Mouse (Mus musculus): ENCODE results near the gene Prtn3. TPM values are rescaled to one million over a fixed set of nuclear protein-coding genes. Genes with fewer than 3 reads are reported as not detected.

The Prtn3 gene
- polyA plus RNA-seq, 1 experiment from 2014 or later = 7.5 TPM

DNA sequence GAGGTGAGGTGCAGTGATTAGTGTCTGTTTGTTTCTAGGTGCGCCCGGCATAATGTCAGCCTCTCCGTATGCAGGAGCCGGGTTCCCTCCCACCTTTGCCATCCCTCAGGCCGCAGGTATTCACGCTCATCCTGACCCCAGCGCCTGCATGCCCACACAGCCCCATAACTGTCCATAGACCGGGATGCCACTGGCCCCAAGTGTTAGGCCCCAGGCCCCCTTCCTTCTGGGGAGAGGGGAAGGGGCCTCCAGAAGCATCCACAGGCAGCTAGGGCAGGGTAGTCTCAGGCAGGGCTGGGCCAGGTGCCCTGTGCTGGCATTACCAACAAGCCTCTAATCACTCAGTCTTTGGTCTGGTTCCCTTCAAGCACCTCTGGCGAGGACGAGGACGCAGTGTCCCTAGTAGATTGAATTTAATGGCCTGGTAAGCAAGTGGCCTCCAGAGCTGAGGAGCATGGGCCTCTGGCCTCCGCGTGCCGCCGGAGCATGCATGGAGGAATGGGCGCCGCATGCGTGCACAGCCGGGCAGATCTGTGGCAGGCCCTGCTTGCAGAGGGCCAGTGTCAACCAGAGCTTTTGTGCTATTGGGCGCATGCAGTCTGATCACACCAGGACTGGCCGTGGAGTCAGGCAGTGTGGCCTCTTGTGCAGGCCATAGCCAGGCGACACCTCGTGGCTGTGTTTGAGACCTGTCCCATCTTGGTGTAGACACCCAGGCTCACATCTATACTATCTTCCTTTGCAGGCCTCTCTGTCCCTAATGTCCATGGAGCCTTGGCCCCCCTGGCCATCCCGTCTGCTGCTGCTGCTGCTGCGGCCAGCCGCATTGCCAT lies 14.0 kb upstream of the Prtn3 start:
- DNase-seq (ENCODE audit: low read depth, low spot score) (no peak), ATAC-seq (no peak)
- in situ Hi-C loops (cut with MboI; ENCODE audit: low pct_unique_long_range_greater_than_20kb) = no loop called here
- POLR2A ChIA-PET = interaction anchor here (0.8 kb wide), 1 partner anchor 19 kb away, joined by 5 read pairs; no protein-coding TSS in a partner anchor
- H3K27me3 ChIP-seq = no peaks in the 10 kb centered on the region
- no peak for TF ChIP-seq CTCF (IDR thresholded peaks at IDR 0.05)
- CTCF ChIA-PET = no interaction called here

- ChIA-PET POLR2A (interaction anchor here (0.8 kb wide), 1 partner anchor 20 kb away, joined by 5 read pairs; no protein-coding TSS in a partner anchor), CTCF (no interaction called here)
- no peak for DNase-seq (ENCODE audit: low read depth, low spot score)
- TF ChIP-seq CTCF (IDR thresholded peaks at IDR 0.05) = no peak
- in situ Hi-C loops (cut with MboI; ENCODE audit: low pct_unique_long_range_greater_than_20kb) = no loop called here
- no peaks in the 10 kb centered on the region for H3K27me3 ChIP-seq
- no peak for ATAC-seq
These were observed 12.8 kb upstream of the Prtn3 start for GRCm38 (mm10) chr10:79861230-79862048.

GRCm38 (mm10) chr10:79862049-79862788 lies 12.1 kb upstream of the Prtn3 start:
- DNase-seq (ENCODE audit: low read depth, low spot score) = no peak
- ChIA-PET CTCF (no interaction called here), POLR2A (no interaction called here)
- TF ChIP-seq CTCF (IDR thresholded peaks at IDR 0.05) = no peak
- in situ Hi-C loops (cut with MboI; ENCODE audit: low pct_unique_long_range_greater_than_20kb) = no loop called here
- H3K27me3 ChIP-seq = no peaks in the 10 kb centered on the region
- no peak for ATAC-seq

DNA sequence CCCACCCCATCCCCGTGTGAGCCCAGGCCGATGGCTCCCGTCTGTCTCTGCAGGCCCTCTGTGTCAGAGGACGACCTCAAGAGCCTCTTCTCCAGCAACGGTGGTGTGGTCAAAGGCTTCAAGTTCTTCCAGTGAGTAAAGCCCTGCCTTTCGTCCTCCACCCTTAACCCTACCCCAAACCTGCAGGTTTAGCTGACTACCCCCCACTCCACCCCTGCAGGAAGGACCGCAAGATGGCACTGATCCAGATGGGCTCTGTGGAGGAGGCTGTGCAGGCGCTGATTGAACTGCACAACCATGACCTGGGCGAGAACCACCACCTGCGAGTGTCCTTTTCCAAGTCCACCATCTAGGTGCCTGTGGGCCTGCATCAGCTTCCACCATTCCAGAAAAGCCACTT lies 11.4 kb upstream of the Prtn3 start:
- CTCF ChIA-PET = no interaction called here
- no peaks in the 10 kb centered on the region for H3K27me3 ChIP-seq
- in situ Hi-C loops (cut with MboI; ENCODE audit: low pct_unique_long_range_greater_than_20kb) = no loop called here
- ATAC-seq (no peak), DNase-seq (ENCODE audit: low read depth, low spot score) (no peak)
- TF ChIP-seq CTCF (IDR thresholded peaks at IDR 0.05) = no peak
- POLR2A ChIA-PET = no interaction called here

GRCm38 (mm10) chr10:79864351-79865188 lies 9.7 kb upstream of the Prtn3 start:
- ATAC-seq = no peak

DNA sequence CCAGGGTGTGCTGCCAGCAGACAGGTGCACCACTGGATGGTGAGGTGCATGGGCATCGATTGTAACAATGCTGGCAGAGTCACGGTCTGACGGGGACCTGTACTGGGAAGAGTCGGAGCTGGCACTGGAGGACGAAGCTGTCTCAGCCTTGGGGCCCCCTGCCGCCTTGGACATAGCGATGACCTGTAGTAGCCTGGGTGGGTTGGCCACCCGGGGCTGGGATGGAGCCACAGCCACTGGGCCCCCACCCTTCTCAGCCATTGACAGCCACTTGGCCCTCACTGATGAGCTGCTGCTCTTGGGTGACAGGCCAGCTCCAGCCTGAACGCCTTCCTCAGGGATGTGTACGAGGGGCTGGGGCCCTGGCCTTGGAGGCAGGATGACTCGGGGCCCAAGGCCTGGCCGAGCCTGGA lies 9.1 kb upstream of the Prtn3 start:
- no peak for TF ChIP-seq CTCF (IDR thresholded peaks at IDR 0.05)
- ATAC-seq = no peak
- no peaks in the 10 kb centered on the region for H3K27me3 ChIP-seq
- DNase-seq (ENCODE audit: low read depth, low spot score) = no peak
- POLR2A ChIA-PET = interaction anchor here (2.3 kb wide), 1 partner anchor 8 kb away, joined by 11 read pairs; no protein-coding TSS in a partner anchor
- in situ Hi-C loops (cut with MboI; ENCODE audit: low pct_unique_long_range_greater_than_20kb) = no loop called here
- CTCF ChIA-PET = interaction anchor here (1.1 to 1.8 kb wide), 3 partner anchors 18 to 36 kb away, joined by 3 to 4 read pairs (median 3); no protein-coding TSS in a partner anchor

More at GRCm38 (mm10) chr10:79864351-79865188, 9.7 kb upstream of the Prtn3 start:
- in situ Hi-C loops (cut with MboI; ENCODE audit: low pct_unique_long_range_greater_than_20kb) = no loop called here
- H3K27me3 ChIP-seq = no peaks in the 10 kb centered on the region
- DNase-seq (ENCODE audit: low read depth, low spot score) = no peak
- ChIA-PET CTCF (interaction anchor here (1.1 to 1.4 kb wide), 2 partner anchors 19 to 36 kb away, joined by 3 read pairs; no protein-coding TSS in a partner anchor), POLR2A (interaction anchor here (0.9 to 2.3 kb wide), 2 partner anchors 8 to 23 kb away, joined by 4 to 11 read pairs; no protein-coding TSS in a partner anchor)
- no peak for TF ChIP-seq CTCF (IDR thresholded peaks at IDR 0.05)

DNA sequence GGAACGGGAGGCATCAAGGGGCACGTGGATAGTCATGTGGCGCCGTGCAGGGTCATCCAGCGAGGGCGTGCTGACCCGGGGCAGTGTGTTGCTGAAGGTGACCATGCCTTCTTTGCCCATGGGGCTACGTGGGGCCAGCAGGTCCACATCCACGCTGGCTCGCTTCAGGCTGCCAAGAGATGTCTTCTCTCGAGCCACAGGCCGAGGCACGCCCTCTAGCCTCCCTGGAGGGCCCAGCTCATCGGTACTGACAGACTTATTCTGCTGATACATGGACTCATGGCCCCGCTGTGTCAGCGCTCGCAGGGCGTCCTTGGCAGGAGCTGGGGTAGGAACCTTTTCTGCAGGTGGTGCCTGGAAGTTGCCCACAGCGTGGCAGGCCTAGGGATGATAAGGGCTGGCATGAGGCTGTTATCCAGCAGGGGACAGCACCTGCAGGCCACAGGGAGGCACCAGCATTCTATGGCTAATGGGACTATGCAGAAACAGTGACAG lies 8.4 kb upstream of the Prtn3 start:
- no peaks in the 10 kb centered on the region for H3K27me3 ChIP-seq
- TF ChIP-seq CTCF (IDR thresholded peaks at IDR 0.05) = no peak
- CTCF ChIA-PET = interaction anchor here (1.4 to 1.8 kb wide), 2 partner anchors 31 to 35 kb away, joined by 3 to 4 read pairs; no protein-coding TSS in a partner anchor
- POLR2A ChIA-PET = interaction anchor here (2.3 kb wide), 1 partner anchor 9 kb away, joined by 11 read pairs; no protein-coding TSS in a partner anchor
- ATAC-seq = no peak
- no peak for DNase-seq (ENCODE audit: low read depth, low spot score)
- in situ Hi-C loops (cut with MboI; ENCODE audit: low pct_unique_long_range_greater_than_20kb) = no loop called here

- no peak for DNase-seq (ENCODE audit: low read depth, low spot score)
- CTCF ChIA-PET = interaction anchor here (1.2 to 1.8 kb wide), 3 partner anchors 17 to 58 kb away, joined by 3 to 4 read pairs (median 3); no protein-coding TSS in a partner anchor
- TF ChIP-seq CTCF (IDR thresholded peaks at IDR 0.05) = no peak
- in situ Hi-C loops (cut with MboI; ENCODE audit: low pct_unique_long_range_greater_than_20kb) = no loop called here
- no peak for ATAC-seq
- POLR2A ChIA-PET = interaction anchor here (2.3 kb wide), 1 partner anchor 10 kb away, joined by 11 read pairs; no protein-coding TSS in a partner anchor
- no peaks in the 10 kb centered on the region for H3K27me3 ChIP-seq
These were observed 7.7 kb upstream of the Prtn3 start for GRCm38 (mm10) chr10:79866601-79867000.

- no peak for TF ChIP-seq CTCF (IDR thresholded peaks at IDR 0.05)
- ATAC-seq = no peak
- CTCF ChIA-PET = interaction anchor here (1.0 kb wide), 1 partner anchor 31 kb away, joined by 3 read pairs; no protein-coding TSS in a partner anchor
- POLR2A ChIA-PET = interaction anchor here (1.1 kb wide), 1 partner anchor 8 kb away, joined by 4 read pairs; no protein-coding TSS in a partner anchor
- H3K27me3 ChIP-seq = no peaks in the 10 kb centered on the region
- DNase-seq (ENCODE audit: low read depth, low spot score) = no peak
- in situ Hi-C loops (cut with MboI; ENCODE audit: low pct_unique_long_range_greater_than_20kb) = no loop called here
These were observed 2.4 kb upstream of the Prtn3 start for GRCm38 (mm10) chr10:79871845-79872244.

Measured in Patski (cell line).